Mouse (Mus musculus): ENCODE results near the gene Nr1h4. TPM values are rescaled to one million over a fixed set of nuclear protein-coding genes. Genes with fewer than 3 reads are reported as not detected.

Nr1h4 gene
- polyA plus RNA-seq, 1 experiment: 2.6 TPM

GRCm38 (mm10) chr10:89415478-89415877, 117.9 kb downstream of the Nr1h4 start:
- 21% methylated on average over 3 of the region's 3 CpGs for WGBS
- Histone ChIP-seq H3K4me3 (replicated peaks; ENCODE audit: control insufficient read depth, low read depth, low read length) (no peak overlapping the region), H3K4me1 (ENCODE audit: control insufficient read depth, insufficient read depth, low read length) (no peaks in the 10 kb centered on the region), H3K27ac (ENCODE audit: control insufficient read depth, insufficient read depth, low read depth, low read length, poor library complexity) (no peak overlapping the region)
- TF ChIP-seq POLR2A (IDR thresholded peaks at IDR 0.05; ENCODE audit: borderline replicate concordance, control insufficient read depth, low read depth, low read length): no peak
- no peak for TF ChIP-seq CTCF (IDR thresholded peaks at IDR 0.05; ENCODE audit: control insufficient read depth, insufficient read depth, low read length)

GRCm38 (mm10) chr10:89407551-89407950, 125.8 kb downstream of the Nr1h4 start:
- Histone ChIP-seq H3K4me3 (replicated peaks; ENCODE audit: control insufficient read depth, low read depth, low read length) (no peak overlapping the region), H3K27ac (ENCODE audit: control insufficient read depth, insufficient read depth, low read depth, low read length, poor library complexity) (no peak overlapping the region), H3K4me1 (ENCODE audit: control insufficient read depth, insufficient read depth, low read length) (no peaks in the 10 kb centered on the region; the same call in 1 of the 2 replicates)
- 3% methylated on average over 1 of the region's 1 CpGs for WGBS
- TF ChIP-seq CTCF (IDR thresholded peaks at IDR 0.05; ENCODE audit: control insufficient read depth, insufficient read depth, low read length) (no peak), POLR2A (IDR thresholded peaks at IDR 0.05; ENCODE audit: borderline replicate concordance, control insufficient read depth, low read depth, low read length) (no peak)

GRCm38 (mm10) chr10:89406733-89407484, 126.5 kb downstream of the Nr1h4 start:
- no peak overlapping the region for H3K4me3 ChIP-seq (replicated peaks; ENCODE audit: control insufficient read depth, low read depth, low read length)
- no peaks in the 10 kb centered on the region; the same call in 1 of the 2 replicates for H3K4me1 ChIP-seq (ENCODE audit: control insufficient read depth, insufficient read depth, low read length)
- no peak overlapping the region; the same call in 1 of the 2 replicates for H3K27ac ChIP-seq (ENCODE audit: control insufficient read depth, insufficient read depth, low read depth, low read length, poor library complexity)
- 26% methylated on average over 5 of the region's 6 CpGs for WGBS
- TF ChIP-seq POLR2A (IDR thresholded peaks at IDR 0.05; ENCODE audit: borderline replicate concordance, control insufficient read depth, low read depth, low read length) (no peak), CTCF (IDR thresholded peaks at IDR 0.05; ENCODE audit: control insufficient read depth, insufficient read depth, low read length) (no peak)

- WGBS: 81% methylated on average over 4 of the region's 4 CpGs
- Histone ChIP-seq H3K4me3 (replicated peaks; ENCODE audit: control insufficient read depth, low read depth, low read length) (no peak overlapping the region), H3K4me1 (ENCODE audit: control insufficient read depth, insufficient read depth, low read length) (no peaks in the 10 kb centered on the region; the same call in 1 of the 2 replicates), H3K27ac (ENCODE audit: control insufficient read depth, insufficient read depth, low read depth, low read length, poor library complexity) (no peak overlapping the region)
- TF ChIP-seq CTCF (IDR thresholded peaks at IDR 0.05; ENCODE audit: control insufficient read depth, insufficient read depth, low read length) (no peak), POLR2A (IDR thresholded peaks at IDR 0.05; ENCODE audit: borderline replicate concordance, control insufficient read depth, low read depth, low read length) (no peak)
Observed at GRCm38 (mm10) chr10:89404936-89405335, 128.4 kb downstream of the Nr1h4 start.

Other genes starting within 250 kb of the Nr1h4 start
- gene Ano4, start 188.8 kb downstream of the Nr1h4 start, polyA plus RNA-seq (2011; ENCODE audit: insufficient read depth, insufficient read length, low replicate concordance, missing spikeins): not detected in 2 replicates
- gene Gas2l3, start 89.6 kb downstream of the Nr1h4 start, polyA plus RNA-seq (2011; ENCODE audit: insufficient read depth, insufficient read length, low replicate concordance, missing spikeins): 3.3 and 5.9 TPM in 2 replicates
- not detected in 2 replicates for gene Slc17a8, start 87.7 kb upstream of the Nr1h4 start, polyA plus RNA-seq (2011; ENCODE audit: insufficient read depth, insufficient read length, low replicate concordance, missing spikeins)
- gene Scyl2, start 152.7 kb upstream of the Nr1h4 start, polyA plus RNA-seq (2011; ENCODE audit: insufficient read depth, insufficient read length, low replicate concordance, missing spikeins): 8.8 and 11.8 TPM in 2 replicates
- gene Actr6, start 198.7 kb upstream of the Nr1h4 start, polyA plus RNA-seq (2011; ENCODE audit: insufficient read depth, insufficient read length, low replicate concordance, missing spikeins): 2.7 and 3.7 TPM in 2 replicates
- 10.0 and 20.4 TPM in 2 replicates for gene Uhrf1bp1l, start 211.4 kb upstream of the Nr1h4 start, polyA plus RNA-seq (2011; ENCODE audit: insufficient read depth, insufficient read length, low replicate concordance, missing spikeins)